Mouse (Mus musculus) liver, embryonic 15.5 days (tissue): Measurements from ENCODE around the gene Copz1. TPM values are rescaled to one million over a fixed set of nuclear protein-coding genes. Genes with fewer than 3 reads are reported as not detected.
A peak's percentile ranks its signal among the peaks of the same experiment; 100 is the strongest.

Experiments used
- ATAC-seq: fragments of 200-750 bp; cut with Nextera tagmentation; 2 replicates; pipeline ENCODE4 v1.8.0; 2017; ENCODE audit warnings: moderate number of reproducible peaks, mild to moderate bottlenecking, moderate library complexity; ENCODE audit not compliant: insufficient read depth
- H3K27ac ChIP-seq: fragments of 300-500 bp; sonication (generic); replicated peaks from 2 replicates; pipeline ENCODE4 v1.5.1; 2015; ENCODE audit warnings: mild to moderate bottlenecking, inconsistent platforms
- H3K27me3 ChIP-seq: fragments of 300-500 bp; sonication (generic); 2 replicates; pipeline ENCODE4 v1.6.1; 2015; ENCODE audit warnings: mild to moderate bottlenecking, inconsistent platforms
- H3K36me3 ChIP-seq: fragments of 300-500 bp; sonication (generic); replicated peaks from 2 replicates; pipeline ENCODE4 v1.6.1; 2015; ENCODE audit warnings: moderate library complexity, mild to moderate bottlenecking, inconsistent platforms
- H3K4me1 ChIP-seq: fragments of 300-500 bp; sonication (generic); replicated peaks from 2 replicates; pipeline ENCODE4 v1.6.1; 2015; ENCODE audit warnings: inconsistent platforms
- H3K4me2 ChIP-seq: fragments of 300-500 bp; sonication (generic); 2 replicates; pipeline ENCODE4 v1.6.1; 2015; ENCODE audit warnings: moderate library complexity, mild to moderate bottlenecking, inconsistent platforms
- H3K4me3 ChIP-seq: fragments of 300-500 bp; sonication (generic); replicated peaks from 2 replicates; pipeline ENCODE4 v1.5.1; 2015; ENCODE audit warnings: mild to moderate bottlenecking, inconsistent platforms
- H3K9ac ChIP-seq: fragments of 300-500 bp; sonication (generic); 2 replicates; pipeline ENCODE4 v1.6.1; 2015; ENCODE audit warnings: moderate library complexity, mild to moderate bottlenecking, inconsistent platforms
- H3K9me3 ChIP-seq: fragments of 300-500 bp; sonication (generic); replicated peaks from 2 replicates; pipeline ENCODE4 v1.6.1; 2016; ENCODE audit warnings: inconsistent platforms
- WGBS: fragments of 180-500 bp; shearing (Covaris S2); methylation state at CpG from one replicate; pipeline ENCODE4 v1.1.7; 2015; ENCODE audit warnings: mixed read lengths; ENCODE audit not compliant: insufficient replicate concordance; 5-methylcytosine and 5-hydroxymethylcytosine counted together
- polyA plus RNA-seq: library from polyadenylated mRNA; unstranded; fragments of >200 nt; fragmentation: Nextera tagmentation; extraction: Ambion mirVana; gene quantifications from 2 replicates; pipeline ENCODE4 v1.2.1, GENCODE M21; 2015

Copz1 gene
- 196 and 203 TPM in 2 replicates for polyA plus RNA-seq

DNA sequence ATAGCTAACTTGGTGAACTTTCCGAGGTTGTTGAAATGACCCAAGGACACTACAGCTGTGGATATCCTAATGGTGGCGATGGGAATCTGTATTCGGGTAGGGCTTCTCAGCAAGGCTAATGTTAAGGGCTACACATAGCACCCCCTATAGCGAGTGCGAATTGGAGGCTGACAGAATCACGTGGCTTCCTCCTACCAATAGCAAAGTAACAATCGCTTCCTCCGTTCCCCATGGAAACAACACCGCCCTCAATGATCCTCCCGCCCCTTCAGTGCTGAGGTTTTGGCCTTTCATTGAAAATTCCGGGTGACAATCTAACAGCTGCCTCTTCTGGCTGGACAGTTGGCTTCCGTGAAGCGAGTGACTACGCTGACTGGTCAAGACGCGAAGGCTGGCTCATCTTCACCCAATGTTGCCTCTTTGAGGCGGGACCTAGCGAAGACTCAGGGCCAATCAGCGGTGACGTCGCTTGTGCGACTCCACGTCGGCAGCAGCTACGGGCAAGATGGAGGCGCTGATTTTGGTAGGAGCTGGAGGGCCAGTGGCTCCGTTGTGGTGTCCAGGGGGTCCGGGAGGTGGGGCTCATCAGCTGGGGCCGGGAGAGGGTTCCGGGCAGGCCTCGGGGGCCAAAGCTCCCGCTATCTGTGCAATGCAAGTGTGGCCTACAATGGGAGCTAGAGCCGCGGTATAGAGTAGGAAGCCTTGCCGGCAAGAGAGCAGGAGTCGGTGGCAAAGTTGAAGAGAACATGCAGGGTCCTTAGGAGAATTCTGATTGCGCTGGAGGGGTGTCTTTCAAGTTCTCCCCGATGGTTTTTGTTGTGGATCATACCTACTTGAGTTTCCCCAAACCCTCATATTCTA, at the start of gene Copz1:
Gene Copz1, plus strand, starts transcription at position 296 of the 861 bp plus-strand sequence.
- Histone ChIP-seq H3K36me3 (peaks cover 13% of the 10 kb centered on the region), H3K27ac (peak within 1 kb of the TSS; percentile 89), H3K4me2 (peak within 1 kb of the TSS; percentile 77), H3K27me3 (no peaks in the 10 kb centered on the region), H3K4me1 (peaks cover 59% of the 10 kb centered on the region), H3K4me3 (peak within 1 kb of the TSS; percentile 88), H3K9ac (peak within 1 kb of the TSS; percentile 84), H3K9me3 (no peaks in the 10 kb centered on the region)
- WGBS, result under 1% methylated on average over 38 of the region's 38 CpGs
- peak; percentile 98 for ATAC-seq

DNA sequence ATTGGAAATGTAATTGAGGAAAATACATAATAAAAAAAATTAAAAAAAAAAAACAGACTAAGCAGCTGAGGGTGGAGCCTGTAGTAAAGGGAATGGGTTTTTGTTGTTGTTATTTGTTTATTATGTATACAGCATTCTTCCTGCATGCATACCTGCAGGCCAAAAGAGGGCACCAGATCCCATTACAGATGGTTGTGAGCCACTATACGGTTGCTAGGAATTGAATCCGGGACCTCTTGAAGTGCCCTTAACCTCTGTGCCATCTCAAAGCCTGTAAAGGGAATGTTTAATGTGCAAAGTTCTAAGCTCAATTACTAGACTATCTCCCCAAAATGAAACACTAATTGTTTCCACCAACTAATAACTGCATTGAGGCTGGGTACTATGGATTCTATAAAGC, 48.4 kb upstream of the Copz1 start:
- no peaks in the 10 kb centered on the region for H3K27me3 ChIP-seq
- 84% methylated on average over 2 of the region's 2 CpGs for WGBS

DNA sequence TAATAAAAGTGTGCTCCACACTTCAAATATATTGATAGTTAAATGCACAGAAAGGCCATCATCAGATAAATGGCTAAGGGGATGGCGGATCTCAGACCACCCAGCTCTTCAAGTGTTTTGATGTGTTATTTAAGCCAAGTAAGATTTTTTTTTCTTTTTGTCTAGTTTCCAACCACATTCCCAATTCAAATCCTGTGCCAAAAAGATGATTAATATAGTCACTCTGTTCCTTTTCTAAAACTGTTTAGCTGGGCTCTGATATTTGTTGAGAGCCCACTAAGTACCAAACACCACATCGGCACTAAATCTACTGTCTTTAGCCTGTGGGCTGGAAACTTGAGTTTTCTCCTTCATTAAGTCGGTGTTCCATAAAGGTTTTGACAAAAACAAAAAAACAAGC, 45.5 kb upstream of the Copz1 start:
- Histone ChIP-seq H3K4me3 (no peak overlapping the region), H3K4me2 (no peak overlapping the region), H3K4me1 (peaks cover 18% of the 10 kb centered on the region), H3K9ac (no peak overlapping the region), H3K36me3 (peaks cover 16% of the 10 kb centered on the region), H3K9me3 (no peaks in the 10 kb centered on the region), H3K27ac (no peak overlapping the region), H3K27me3 (no peaks in the 10 kb centered on the region)
- ATAC-seq, result no peak
- 92% methylated on average over 3 of the region's 3 CpGs for WGBS

More for the DNA sequence above, 48.4 kb upstream of the Copz1 start:
- no peak overlapping the region for H3K4me3 ChIP-seq
- no peak overlapping the region for H3K9ac ChIP-seq
- H3K27ac ChIP-seq, result no peak overlapping the region
- no peaks in the 10 kb centered on the region for H3K9me3 ChIP-seq
- no peak for ATAC-seq
- no peak overlapping the region for H3K4me2 ChIP-seq
- H3K4me1 ChIP-seq, result peaks cover 25% of the 10 kb centered on the region
- peaks cover 25% of the 10 kb centered on the region for H3K36me3 ChIP-seq

DNA sequence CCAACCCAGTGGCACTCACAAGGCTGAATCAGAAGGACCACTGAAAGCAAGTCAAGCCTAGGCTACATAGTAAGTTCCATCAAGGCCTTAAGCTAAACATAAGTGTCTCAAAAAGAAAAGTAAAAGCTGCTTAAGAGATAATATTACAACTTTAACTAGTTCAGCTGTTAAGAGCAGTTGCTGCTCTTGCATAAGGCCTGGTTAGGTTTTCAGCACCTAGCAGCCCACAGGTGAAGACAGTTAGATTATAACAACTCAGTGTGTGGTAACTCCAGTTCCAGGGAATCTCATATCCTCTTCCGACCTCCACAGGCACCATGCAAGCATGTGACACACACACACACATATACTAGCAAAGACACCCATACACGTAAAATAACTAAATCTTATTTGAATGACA, 44.9 kb upstream of the Copz1 start:
- Histone ChIP-seq H3K27ac (no peak overlapping the region), H3K4me1 (peaks cover 20% of the 10 kb centered on the region), H3K9ac (no peak overlapping the region), H3K27me3 (no peaks in the 10 kb centered on the region), H3K9me3 (no peaks in the 10 kb centered on the region), H3K4me2 (no peak overlapping the region), H3K4me3 (no peak overlapping the region), H3K36me3 (peaks cover 16% of the 10 kb centered on the region)
- ATAC-seq, result no peak
- WGBS, result 78% methylated on average over 2 of the region's 2 CpGs

DNA sequence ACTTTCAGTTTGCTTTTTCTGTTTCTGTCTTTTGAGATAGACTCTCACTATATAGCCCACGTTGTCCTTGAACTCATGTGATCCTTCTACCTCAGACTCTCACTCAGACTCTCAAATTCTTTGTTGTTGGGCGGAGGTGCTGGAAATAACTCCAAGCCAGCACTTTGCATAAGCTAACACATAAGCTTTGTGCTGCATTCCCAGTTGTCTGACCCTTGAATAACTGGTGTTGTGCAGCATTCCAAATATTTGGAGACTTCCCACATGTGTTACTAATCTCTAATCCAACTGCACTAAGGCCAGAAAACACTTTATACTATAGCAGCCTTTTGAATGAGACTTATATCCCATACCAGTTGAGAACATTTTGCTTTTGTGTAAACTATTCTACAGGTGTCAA, 43.6 kb upstream of the Copz1 start:
- WGBS, result 74% methylated on average over 2 of the region's 2 CpGs
- Histone ChIP-seq H3K27ac (no peak overlapping the region), H3K27me3 (no peaks in the 10 kb centered on the region), H3K36me3 (peaks cover 22% of the 10 kb centered on the region), H3K9ac (no peak overlapping the region), H3K4me2 (no peak overlapping the region), H3K4me1 (peaks cover 24% of the 10 kb centered on the region), H3K4me3 (no peak overlapping the region), H3K9me3 (no peaks in the 10 kb centered on the region)
- no peak for ATAC-seq

DNA sequence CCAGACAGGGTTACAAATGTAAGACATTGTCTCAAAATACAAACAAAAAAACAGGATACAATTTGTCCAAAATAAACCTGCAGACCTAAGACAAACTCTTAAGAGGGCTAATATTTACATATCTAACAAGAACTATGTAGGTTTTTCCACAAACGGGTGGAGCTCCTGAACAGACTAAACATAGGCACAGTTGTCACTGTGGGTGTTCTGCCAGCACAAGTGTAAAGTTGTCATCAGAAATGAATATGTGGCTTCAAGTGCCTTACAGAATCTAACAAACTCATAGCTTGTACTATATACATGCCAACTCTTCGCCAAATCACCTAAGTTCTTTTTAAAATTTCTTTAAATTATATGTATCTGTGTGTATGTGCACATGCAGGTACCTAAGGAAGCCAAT, 39.4 kb upstream of the Copz1 start:
- H3K9ac ChIP-seq, result 0 out of 2 replicates have a peak overlapping the region, but pooled peaks have one; percentile 1
- WGBS, result 57% methylated on average over 2 of the region's 2 CpGs
- H3K27me3 ChIP-seq, result no peaks in the 10 kb centered on the region
- H3K27ac ChIP-seq, result no peak overlapping the region
- H3K9me3 ChIP-seq, result no peaks in the 10 kb centered on the region
- H3K36me3 ChIP-seq, result peaks cover 44% of the 10 kb centered on the region
- ATAC-seq, result no peak
- no peak overlapping the region for H3K4me3 ChIP-seq
- H3K4me2 ChIP-seq, result no peak overlapping the region
- H3K4me1 ChIP-seq, result peaks cover 35% of the 10 kb centered on the region

DNA sequence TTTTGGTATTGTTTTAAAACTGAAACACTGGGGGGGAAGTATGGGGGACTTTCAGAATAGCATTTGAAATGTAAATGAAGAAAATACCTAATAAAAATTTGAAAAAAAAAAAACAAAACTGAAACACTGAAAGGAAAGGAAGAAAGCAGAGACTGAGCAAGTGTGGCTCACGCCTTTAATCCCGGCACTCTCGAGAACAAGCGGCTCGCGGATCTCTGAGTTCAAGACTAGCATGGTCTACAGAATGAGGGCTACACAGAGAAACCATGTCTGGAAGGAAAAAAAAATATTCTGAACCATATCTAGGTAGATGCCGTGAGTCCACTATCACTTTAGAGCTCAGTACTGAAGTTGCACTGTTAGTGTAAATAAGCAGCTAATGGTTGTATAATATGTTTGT, 35.2 kb upstream of the Copz1 start:
- Histone ChIP-seq H3K4me3 (peak overlapping the region; percentile 84), H3K9ac (peak overlapping the region; percentile 42), H3K27me3 (no peaks in the 10 kb centered on the region), H3K36me3 (peaks cover 59% of the 10 kb centered on the region), H3K27ac (peak overlapping the region; percentile 98; the same call in 1 of the 2 replicates), H3K4me2 (peak overlapping the region; percentile 78), H3K9me3 (no peaks in the 10 kb centered on the region), H3K4me1 (peaks cover 34% of the 10 kb centered on the region)
- 70% methylated on average over 7 of the region's 7 CpGs for WGBS
- no peak for ATAC-seq

DNA sequence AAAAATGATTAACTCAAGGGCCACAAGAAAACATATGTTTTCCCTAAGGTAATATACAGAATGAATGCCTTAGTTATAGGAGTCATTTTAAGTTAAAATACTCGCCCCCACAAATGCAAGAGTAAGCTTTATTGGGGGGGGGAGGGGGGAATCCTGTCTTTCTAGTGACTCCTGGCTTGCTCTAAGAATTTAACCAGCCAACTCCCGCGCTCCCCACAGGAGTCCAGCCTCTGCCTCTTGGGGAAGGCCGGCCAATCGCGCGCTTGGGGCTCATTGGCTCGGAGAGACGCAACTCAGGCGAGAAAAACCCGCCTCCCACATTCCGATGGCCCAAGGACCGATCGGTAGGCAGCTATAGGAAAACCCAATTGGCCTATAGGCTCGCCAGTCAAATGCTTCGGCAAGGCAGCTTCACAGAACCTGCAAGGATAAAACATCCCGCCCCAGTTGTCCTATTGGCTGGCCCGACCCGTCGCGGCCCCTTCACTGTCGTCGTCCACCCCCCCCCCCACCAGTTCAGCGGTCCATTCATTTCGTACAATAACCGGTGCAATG, 33.3 kb upstream of the Copz1 start:
- peak overlapping the region; percentile 98 for H3K27ac ChIP-seq
- no peaks in the 10 kb centered on the region for H3K9me3 ChIP-seq
- H3K4me2 ChIP-seq, result peak overlapping the region; percentile 78
- H3K9ac ChIP-seq, result peak overlapping the region; percentile 74
- WGBS, result under 1% methylated on average over 26 of the region's 26 CpGs
- peaks cover 45% of the 10 kb centered on the region for H3K4me1 ChIP-seq
- peaks cover 68% of the 10 kb centered on the region for H3K36me3 ChIP-seq
- ATAC-seq, result peak; percentile 87
- no peaks in the 10 kb centered on the region for H3K27me3 ChIP-seq
- H3K4me3 ChIP-seq, result peak overlapping the region; percentile 84

DNA sequence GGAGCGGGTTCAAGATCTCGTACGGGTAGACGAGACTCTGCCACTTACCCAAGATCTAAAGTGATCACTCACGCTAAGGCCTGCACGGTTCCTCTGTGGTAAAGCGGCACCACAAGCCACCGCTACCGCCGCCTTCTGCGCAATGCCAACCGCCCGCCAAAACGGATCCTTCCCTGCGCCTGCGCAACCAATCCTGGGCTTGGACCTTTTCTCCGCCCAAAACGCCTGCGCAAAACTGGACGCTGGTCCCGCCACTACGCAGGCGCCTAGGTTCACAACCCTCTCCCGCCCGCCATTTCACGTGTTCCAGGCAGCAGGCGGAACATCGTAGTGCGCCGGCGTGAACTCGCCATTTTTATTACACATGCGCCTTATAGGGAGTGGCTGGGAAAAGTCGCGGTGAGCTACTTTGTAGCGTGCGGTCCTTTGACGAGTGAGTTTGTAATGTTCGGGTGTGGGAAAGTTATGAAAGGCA, 32.8 kb upstream of the Copz1 start, which contains the start of gene Cbx5:
Gene Cbx5, minus strand, starts transcription at position 132 of the 475 bp plus-strand sequence.
- Histone ChIP-seq H3K4me2 (peak within 1 kb of the TSS; percentile 83), H3K4me3 (peak within 1 kb of the TSS; percentile 84), H3K27me3 (no peaks in the 10 kb centered on the region), H3K27ac (peak within 1 kb of the TSS; percentile 98), H3K36me3 (peaks cover 63% of the 10 kb centered on the region), H3K4me1 (peaks cover 45% of the 10 kb centered on the region), H3K9me3 (no peaks in the 10 kb centered on the region), H3K9ac (peak within 1 kb of the TSS; percentile 79)
- peak; percentile 81 for ATAC-seq
- WGBS, result under 1% methylated on average over 39 of the region's 39 CpGs

DNA sequence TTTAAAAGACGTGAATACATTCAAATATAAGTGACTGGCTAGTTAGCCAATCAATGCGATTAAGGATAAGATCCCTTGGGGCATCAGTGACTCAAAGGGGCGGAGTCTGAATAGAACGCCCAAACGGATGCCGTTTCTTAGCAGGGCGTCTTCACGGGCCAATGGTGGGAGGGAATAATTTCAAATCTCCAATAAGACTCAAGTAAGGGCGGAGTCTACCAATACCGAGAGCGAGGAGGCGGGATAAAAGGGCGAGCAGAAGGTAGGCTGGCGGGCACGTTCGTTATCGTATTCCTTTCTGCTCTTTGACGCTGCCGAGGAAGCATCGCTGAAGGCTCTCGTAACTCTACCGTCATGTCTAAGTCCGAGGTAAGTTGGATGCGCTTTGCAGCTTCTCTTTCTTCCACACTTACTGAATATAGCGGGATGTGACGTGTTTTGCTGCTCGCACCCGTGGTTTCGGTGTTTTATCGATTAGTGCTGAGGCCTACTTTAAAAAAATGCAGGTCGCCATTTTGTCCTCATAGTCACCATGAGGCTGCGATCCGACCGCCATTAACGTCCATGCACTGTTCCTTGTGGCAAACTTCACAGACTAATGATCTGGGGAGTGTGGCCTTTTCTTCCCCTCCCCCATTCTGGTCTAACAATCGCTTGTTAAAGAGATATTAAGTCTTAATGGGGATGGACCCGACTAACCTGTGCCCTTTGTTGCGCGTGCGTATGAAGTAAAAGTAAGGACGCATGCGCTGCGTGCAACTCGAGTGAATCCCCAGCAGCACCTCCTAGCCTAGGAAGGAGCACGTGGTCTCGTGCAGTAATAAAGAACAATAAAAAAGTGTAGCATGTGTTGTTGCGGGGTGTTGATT, 32.1 kb upstream of the Copz1 start, which contains the start of gene Hnrnpa1:
Gene Hnrnpa1, plus strand, starts transcription at position 273 of the 869 bp plus-strand sequence.
- H3K4me1 ChIP-seq, result peaks cover 50% of the 10 kb centered on the region
- 0% methylated on average over 47 of the region's 47 CpGs for WGBS
- H3K9ac ChIP-seq, result peak within 1 kb of the TSS; percentile 79
- no peaks in the 10 kb centered on the region for H3K27me3 ChIP-seq
- peak within 1 kb of the TSS; percentile 84 for H3K4me3 ChIP-seq
- peak within 1 kb of the TSS; percentile 83 for H3K4me2 ChIP-seq
- H3K9me3 ChIP-seq, result no peaks in the 10 kb centered on the region
- peak within 1 kb of the TSS; percentile 98 for H3K27ac ChIP-seq
- peak; percentile 77 for ATAC-seq
- peaks cover 63% of the 10 kb centered on the region for H3K36me3 ChIP-seq
